Mouse (Mus musculus): Measurements from ENCODE around the gene Agbl4.

- TF ChIP-seq CTCF (IDR thresholded peaks at IDR 0.05; ENCODE audit: low read depth, low read length) (peak; percentile 90), POLR2A (IDR thresholded peaks at IDR 0.05; ENCODE audit: extremely low read depth, insufficient read depth, low read length) (no peak)
Measured at GRCm38 (mm10) chr4:111626118-111626830, 1228.8 kb downstream of the Agbl4 start.

Measured in liver, adult 2 months (tissue).